Mouse (Mus musculus): Measurements from ENCODE around the gene Ttc39b. TPM values are rescaled to one million over a fixed set of nuclear protein-coding genes. Genes with fewer than 3 reads are reported as not detected.

The Ttc39b gene
- polyA plus RNA-seq, 1 experiment from 2014 or later: 1.5 TPM

GRCm38 (mm10) chr4:83234132-83234531 is 89.9 kb downstream of the Ttc39b start:
- no peak overlapping the region for H3K9ac ChIP-seq (ENCODE audit: low read depth, low read length)
- 59% methylated on average over 7 of the region's 7 CpGs for WGBS (ENCODE audit: insufficient replicate concordance)

GRCm38 (mm10) chr4:83233181-83234123 is 90.6 kb downstream of the Ttc39b start:
- no peak for ATAC-seq (ENCODE audit: low read depth)
- Histone ChIP-seq H3K9ac (ENCODE audit: low read depth, low read length) (no peak overlapping the region), H3K27ac (ENCODE audit: low read length) (no peak overlapping the region), H3K4me3 (ENCODE audit: low read depth, low read length) (no peak overlapping the region), H3K36me3 (ENCODE audit: control insufficient read depth, insufficient read depth) (no peaks in the 10 kb centered on the region), H3K4me2 (ENCODE audit: low read depth, low read length) (no peak overlapping the region), H3K27me3 (ENCODE audit: control insufficient read depth, insufficient read depth, low read depth, low read length) (no peaks in the 10 kb centered on the region), H3K4me1 (ENCODE audit: control insufficient read depth, low read depth, low read length) (no peaks in the 10 kb centered on the region), H3K9me3 (replicated peaks; ENCODE audit: control insufficient read depth, low read length) (no peaks in the 10 kb centered on the region)
- WGBS (ENCODE audit: insufficient replicate concordance): 67% methylated on average over 22 of the region's 22 CpGs

More at GRCm38 (mm10) chr4:83234132-83234531, 89.9 kb downstream of the Ttc39b start:
- Histone ChIP-seq H3K4me1 (ENCODE audit: control insufficient read depth, low read depth, low read length) (no peaks in the 10 kb centered on the region), H3K36me3 (ENCODE audit: control insufficient read depth, insufficient read depth) (no peaks in the 10 kb centered on the region), H3K27ac (ENCODE audit: low read length) (no peak overlapping the region), H3K27me3 (ENCODE audit: control insufficient read depth, insufficient read depth, low read depth, low read length) (no peaks in the 10 kb centered on the region), H3K4me2 (ENCODE audit: low read depth, low read length) (no peak overlapping the region), H3K9me3 (replicated peaks; ENCODE audit: control insufficient read depth, low read length) (no peaks in the 10 kb centered on the region), H3K4me3 (ENCODE audit: low read depth, low read length) (no peak overlapping the region)
- no peak for ATAC-seq (ENCODE audit: low read depth)

- no peak overlapping the region for H3K4me2 ChIP-seq (ENCODE audit: low read depth, low read length)
- no peak for ATAC-seq (ENCODE audit: low read depth)
- H3K27me3 ChIP-seq (ENCODE audit: control insufficient read depth, insufficient read depth, low read depth, low read length): no peaks in the 10 kb centered on the region
- WGBS (ENCODE audit: insufficient replicate concordance): 68% methylated on average over 9 of the region's 9 CpGs
- H3K4me1 ChIP-seq (ENCODE audit: control insufficient read depth, low read depth, low read length): no peaks in the 10 kb centered on the region
- no peaks in the 10 kb centered on the region for H3K9me3 ChIP-seq (replicated peaks; ENCODE audit: control insufficient read depth, low read length)
- H3K9ac ChIP-seq (ENCODE audit: low read depth, low read length): no peak overlapping the region
- no peak overlapping the region for H3K4me3 ChIP-seq (ENCODE audit: low read depth, low read length)
- H3K27ac ChIP-seq (ENCODE audit: low read length): no peak overlapping the region
- no peaks in the 10 kb centered on the region for H3K36me3 ChIP-seq (ENCODE audit: control insufficient read depth, insufficient read depth)
Measured at GRCm38 (mm10) chr4:83232315-83232880, 91.7 kb downstream of the Ttc39b start.

GRCm38 (mm10) chr4:83228664-83229283 is 95.3 kb downstream of the Ttc39b start:
- ATAC-seq (ENCODE audit: low read depth): no peak
- Histone ChIP-seq H3K4me2 (ENCODE audit: low read depth, low read length) (no peak overlapping the region), H3K27me3 (ENCODE audit: control insufficient read depth, insufficient read depth, low read depth, low read length) (no peaks in the 10 kb centered on the region), H3K4me1 (ENCODE audit: control insufficient read depth, low read depth, low read length) (no peaks in the 10 kb centered on the region), H3K36me3 (ENCODE audit: control insufficient read depth, insufficient read depth) (no peaks in the 10 kb centered on the region), H3K9ac (ENCODE audit: low read depth, low read length) (no peak overlapping the region), H3K4me3 (ENCODE audit: low read depth, low read length) (no peak overlapping the region), H3K9me3 (replicated peaks; ENCODE audit: control insufficient read depth, low read length) (no peaks in the 10 kb centered on the region), H3K27ac (ENCODE audit: low read length) (no peak overlapping the region)
- 65% methylated on average over 9 of the region's 9 CpGs for WGBS (ENCODE audit: insufficient replicate concordance)

GRCm38 (mm10) chr4:83228073-83228472 is 96.0 kb downstream of the Ttc39b start:
- Histone ChIP-seq H3K27me3 (ENCODE audit: control insufficient read depth, insufficient read depth, low read depth, low read length) (no peaks in the 10 kb centered on the region), H3K4me3 (ENCODE audit: low read depth, low read length) (no peak overlapping the region), H3K9ac (ENCODE audit: low read depth, low read length) (no peak overlapping the region), H3K9me3 (replicated peaks; ENCODE audit: control insufficient read depth, low read length) (no peaks in the 10 kb centered on the region), H3K4me2 (ENCODE audit: low read depth, low read length) (no peak overlapping the region), H3K36me3 (ENCODE audit: control insufficient read depth, insufficient read depth) (no peaks in the 10 kb centered on the region), H3K27ac (ENCODE audit: low read length) (no peak overlapping the region), H3K4me1 (ENCODE audit: control insufficient read depth, low read depth, low read length) (no peaks in the 10 kb centered on the region)
- no peak for ATAC-seq (ENCODE audit: low read depth)
- WGBS (ENCODE audit: insufficient replicate concordance): 69% methylated on average over 10 of the region's 10 CpGs

- no peaks in the 10 kb centered on the region for H3K27me3 ChIP-seq (ENCODE audit: control insufficient read depth, insufficient read depth, low read depth, low read length)
- no peak overlapping the region for H3K27ac ChIP-seq (ENCODE audit: low read length)
- H3K4me2 ChIP-seq (ENCODE audit: low read depth, low read length): no peak overlapping the region
- ATAC-seq (ENCODE audit: low read depth): no peak
- H3K36me3 ChIP-seq (ENCODE audit: control insufficient read depth, insufficient read depth): no peaks in the 10 kb centered on the region
- no peaks in the 10 kb centered on the region for H3K4me1 ChIP-seq (ENCODE audit: control insufficient read depth, low read depth, low read length)
- no peak overlapping the region for H3K9ac ChIP-seq (ENCODE audit: low read depth, low read length)
- 66% methylated on average over 8 of the region's 8 CpGs for WGBS (ENCODE audit: insufficient replicate concordance)
- no peaks in the 10 kb centered on the region for H3K9me3 ChIP-seq (replicated peaks; ENCODE audit: control insufficient read depth, low read length)
- H3K4me3 ChIP-seq (ENCODE audit: low read depth, low read length): no peak overlapping the region
Measured at GRCm38 (mm10) chr4:83225633-83226360, 98.3 kb downstream of the Ttc39b start.

GRCm38 (mm10) chr4:83224242-83224641 is 99.8 kb downstream of the Ttc39b start:
- no peak for ATAC-seq (ENCODE audit: low read depth)
- no peak overlapping the region for H3K9ac ChIP-seq (ENCODE audit: low read depth, low read length)
- 26% methylated on average over 5 of the region's 5 CpGs for WGBS (ENCODE audit: insufficient replicate concordance)

GRCm38 (mm10) chr4:83223197-83223596 is 100.9 kb downstream of the Ttc39b start:
- H3K4me3 ChIP-seq (ENCODE audit: low read depth, low read length): no peak overlapping the region
- H3K9me3 ChIP-seq (replicated peaks; ENCODE audit: control insufficient read depth, low read length): no peaks in the 10 kb centered on the region
- H3K27ac ChIP-seq (ENCODE audit: low read length): no peak overlapping the region
- no peaks in the 10 kb centered on the region for H3K4me1 ChIP-seq (ENCODE audit: control insufficient read depth, low read depth, low read length)
- no peak overlapping the region for H3K4me2 ChIP-seq (ENCODE audit: low read depth, low read length)
- H3K36me3 ChIP-seq (ENCODE audit: control insufficient read depth, insufficient read depth): no peaks in the 10 kb centered on the region
- no peaks in the 10 kb centered on the region for H3K27me3 ChIP-seq (ENCODE audit: control insufficient read depth, insufficient read depth, low read depth, low read length)
- 52% methylated on average over 5 of the region's 5 CpGs for WGBS (ENCODE audit: insufficient replicate concordance)
- no peak overlapping the region for H3K9ac ChIP-seq (ENCODE audit: low read depth, low read length)
- ATAC-seq (ENCODE audit: low read depth): no peak

More at GRCm38 (mm10) chr4:83224242-83224641, 99.8 kb downstream of the Ttc39b start:
- Histone ChIP-seq H3K36me3 (ENCODE audit: control insufficient read depth, insufficient read depth) (no peaks in the 10 kb centered on the region), H3K4me1 (ENCODE audit: control insufficient read depth, low read depth, low read length) (no peaks in the 10 kb centered on the region), H3K27me3 (ENCODE audit: control insufficient read depth, insufficient read depth, low read depth, low read length) (no peaks in the 10 kb centered on the region), H3K9me3 (replicated peaks; ENCODE audit: control insufficient read depth, low read length) (no peaks in the 10 kb centered on the region), H3K27ac (ENCODE audit: low read length) (no peak overlapping the region), H3K4me3 (ENCODE audit: low read depth, low read length) (no peak overlapping the region), H3K4me2 (ENCODE audit: low read depth, low read length) (no peak overlapping the region)

Measured in liver, embryonic 16.5 days (tissue).